Mouse (Mus musculus): ENCODE data around the gene Vav1. TPM values are rescaled to one million over a fixed set of nuclear protein-coding genes. Genes with fewer than 3 reads are reported as not detected.

The Vav1 gene
- polyA plus RNA-seq, 3 experiments from 2014 or later, result 66.1 to 89.2 (median 85.7) TPM

- ATAC-seq, result no peak
These were observed 62.7 kb downstream of the Vav1 start for GRCm38 (mm10) chr17:57341568-57341967.

- no peak for ATAC-seq
These were observed 65.3 kb downstream of the Vav1 start for GRCm38 (mm10) chr17:57344029-57344707.

- ATAC-seq, result no peak
These were observed 68.1 kb downstream of the Vav1 start for GRCm38 (mm10) chr17:57347017-57347416.

- no peak for ATAC-seq
These were observed 68.9 kb downstream of the Vav1 start for GRCm38 (mm10) chr17:57347781-57348180.

- no peak for ATAC-seq
These were observed 70.2 kb downstream of the Vav1 start for GRCm38 (mm10) chr17:57349067-57349466.

GRCm38 (mm10) chr17:57350212-57350611 lies 71.3 kb downstream of the Vav1 start:
- ATAC-seq, result no peak

GRCm38 (mm10) chr17:57351107-57351506 lies 72.2 kb downstream of the Vav1 start:
- ATAC-seq, result no peak

- no peak for ATAC-seq
These were observed 79.5 kb downstream of the Vav1 start, which contains the start of gene Adgre1 for GRCm38 (mm10) chr17:57358441-57358840. TSS of gene Adgre1 (plus strand) at chr17:57358691.

- ATAC-seq, result no peak
These were observed 80.8 kb downstream of the Vav1 start for GRCm38 (mm10) chr17:57359485-57360241.

Other genes starting within 250 kb of the Vav1 start
- gene Khsrp, start 247.6 kb upstream of the Vav1 start, polyA plus RNA-seq (2017; shearing (Covaris generic)), result 10 to 100 TPM; 17.4 to 36.4 (median 31.4) TPM
- gene Slc25a41, start 237.4 kb upstream of the Vav1 start, polyA plus RNA-seq (2017; shearing (Covaris generic)), result not detected
- gene Crb3, start 220.0 kb upstream of the Vav1 start, polyA plus RNA-seq (2017; shearing (Covaris generic)), result 1 to 10 TPM in 1 of 3 experiments, under 1 TPM in 2; 0.94 to 2.4 (median 0.99) TPM
- gene Slc25a23, start 219.2 kb upstream of the Vav1 start, polyA plus RNA-seq (2017; shearing (Covaris generic)), result 1 to 10 TPM; 1.0 to 3.1 (median 2.6) TPM
- gene Dennd1c, start 200.6 kb upstream of the Vav1 start, polyA plus RNA-seq (2017; shearing (Covaris generic)), result 100 to 1,000 TPM; 183 to 288 (median 219) TPM
- gene Tubb4a, start 191.3 kb upstream of the Vav1 start, polyA plus RNA-seq (2017; shearing (Covaris generic)), result 1 to 10 TPM; 2.2 to 5.4 (median 3.9) TPM
- 10 to 100 TPM in 2 of 3 experiments, 1 to 10 TPM in 1; 9.6 to 30.9 (median 15.9) TPM for gene Tnfsf9, start 173.8 kb upstream of the Vav1 start, polyA plus RNA-seq (2017; shearing (Covaris generic))
- gene Cd70, start 129.3 kb upstream of the Vav1 start, polyA plus RNA-seq (2017; shearing (Covaris generic)), result 1 to 10 TPM; 1.6 to 5.2 (median 3.4) TPM
- gene Tnfsf14, start 84.9 kb upstream of the Vav1 start, polyA plus RNA-seq (2017; shearing (Covaris generic)), result 10 to 100 TPM; 13.3 to 15.2 (median 14.1) TPM
- gene C3, start 51.0 kb upstream of the Vav1 start, polyA plus RNA-seq (2017; shearing (Covaris generic)), result 1 to 10 TPM; 1.0 to 3.6 (median 1.8) TPM
- 10 to 100 TPM; 49.0 to 66.3 (median 56.5) TPM for gene Gpr108, start 30.7 kb upstream of the Vav1 start, polyA plus RNA-seq (2017; shearing (Covaris generic))
- 1 to 10 TPM; 1.0 to 4.4 (median 3.6) TPM for gene Trip10, start 29.6 kb upstream of the Vav1 start, polyA plus RNA-seq (2017; shearing (Covaris generic))
- under 1 TPM in 1 of 3 experiments, not detected in 2; 0.91 TPM for gene Adgre1, start 79.6 kb downstream of the Vav1 start, polyA plus RNA-seq (2017; shearing (Covaris generic))